Mouse (Mus musculus): ENCODE results near the gene Evx1.

GRCm38 (mm10) chr6:52273656-52274280 lies 39.5 kb upstream of the Evx1 start:
- no peak for TF ChIP-seq CTCF (IDR thresholded peaks at IDR 0.05; ENCODE audit: extremely low read depth, insufficient read length, insufficient replicate concordance, low read depth, low read length)
- no peak for TF ChIP-seq POLR2A (IDR thresholded peaks at IDR 0.05; ENCODE audit: low read depth, low read length)
